22 mouse cellular contexts compared by ENCODE assay signal in the genomic region with DNA sequence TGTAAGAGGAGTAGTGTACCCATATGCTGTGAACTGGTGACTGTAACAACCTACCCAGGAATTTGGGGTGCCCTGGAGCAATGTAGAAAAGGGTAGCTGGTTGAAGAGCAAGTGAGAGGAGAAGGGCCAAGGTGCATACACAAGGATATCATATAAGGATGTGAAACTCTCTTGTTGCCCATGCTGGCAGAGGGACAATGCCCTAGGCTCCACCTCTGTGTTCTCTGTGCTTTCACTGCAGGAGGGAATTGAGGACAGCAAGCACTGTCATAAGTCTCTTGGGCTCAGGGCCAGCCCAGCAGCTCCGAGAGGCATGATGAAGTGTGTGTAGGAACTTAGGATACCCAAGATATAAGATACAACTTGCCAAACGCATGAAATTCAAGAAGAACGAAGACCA.
"Had no signal": no experiment of that assay in that cellular context is flagged by ENCODE, and none has a peak within 500 bp of the region (broad histone marks: within the 10 kb centered on the region; RNA-seq: fewer than 3 reads in every experiment).

No protein-coding gene starts in this region.

- H3K4me1 ChIP-seq: liver, embryonic 15.5 days; midbrain, embryonic 10.5 days; midbrain, embryonic 12.5 days; neural tube, embryonic 13.5 days; neural tube, embryonic 15.5 days; stomach, embryonic 15.5 days had no signal

- H3K27me3 ChIP-seq: liver, embryonic 15.5 days; lung, embryonic 15.5 days; midbrain, embryonic 12.5 days; neural tube, embryonic 13.5 days; neural tube, embryonic 15.5 days; stomach, embryonic 15.5 days had no signal

- H3K9me3 ChIP-seq: liver, embryonic 15.5 days; lung, embryonic 15.5 days; midbrain, embryonic 10.5 days; midbrain, embryonic 12.5 days; neural tube, embryonic 13.5 days; neural tube, embryonic 15.5 days; stomach, embryonic 15.5 days had no signal

- H3K4me3 ChIP-seq: liver, embryonic 15.5 days; lung, embryonic 15.5 days; midbrain, embryonic 10.5 days; midbrain, embryonic 12.5 days; myocyte; neural tube, embryonic 13.5 days; neural tube, embryonic 15.5 days; stomach, embryonic 15.5 days had no signal

- H3K36me3 ChIP-seq: liver, embryonic 15.5 days; lung, embryonic 15.5 days; midbrain, embryonic 10.5 days; midbrain, embryonic 12.5 days; neural tube, embryonic 13.5 days; neural tube, embryonic 15.5 days; stomach, embryonic 15.5 days had no signal

- ATAC-seq: liver, postnatal 0 days; lung, postnatal 0 days; midbrain, embryonic 16.5 days had no signal

- H3K27ac ChIP-seq: liver, embryonic 15.5 days; lung, embryonic 15.5 days; midbrain, embryonic 10.5 days; midbrain, embryonic 12.5 days; neural tube, embryonic 13.5 days; neural tube, embryonic 15.5 days; stomach, embryonic 15.5 days; stomach, postnatal 0 days had no signal

- DNase-seq: liver, postnatal 0 days; lung, adult 2 months; lung, postnatal 14 days; lung, postnatal 4 days; midbrain, embryonic 14.5 days; retina, postnatal 1 day; right cerebral cortex, adult 18-20 months; right cerebral cortex, postnatal 25 days; thymus, adult 2 months; thymus, postnatal 25 days; thymus, postnatal 4 days had no signal
